Mouse (Mus musculus) heart, postnatal 36 days (tissue): ENCODE measurements at regions not wholly inside any gene's neighbourhood (a gene's known extent, or its start where the extent isn't known, plus 50 kb on each side); places are given as distances from the start of the nearest gene placed in this dataset.

ENCODE experiments used
- DNase-seq, 2 experiments: peaks; one replicate each; pipeline ENCODE4 v3.0.0; 2021 to 2022
- intact Hi-C: fragments of 180-260 bp; cut with DNase I; formaldehyde crosslinking; loops from one replicate; pipeline ENCODE4 v1.15.1; 2025

DNA sequence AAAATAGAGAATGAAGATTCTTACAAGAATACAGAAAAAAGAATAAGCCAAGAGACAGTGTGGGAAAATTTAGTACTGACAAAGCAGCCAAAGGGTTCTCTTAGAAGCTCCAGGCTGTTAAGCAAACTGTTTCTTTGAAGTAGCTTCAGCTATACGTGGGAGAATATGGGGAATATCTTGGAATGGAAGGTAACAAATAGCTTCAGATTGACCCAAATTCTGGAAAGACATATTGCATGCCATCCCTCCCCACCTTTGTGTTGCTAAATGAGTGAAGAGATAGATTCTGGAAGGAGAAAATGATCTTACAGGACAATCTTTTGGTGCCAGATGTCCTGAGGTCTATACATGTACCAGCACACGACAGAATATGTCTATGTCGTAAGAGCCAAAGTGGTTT, 591.9 kb upstream of the Cdh6 start:
- DNase-seq = no peak
- intact Hi-C loops = no loop called here

- no peak for DNase-seq
- intact Hi-C loops = no loop called here
These were observed 591.1 kb upstream of the Cdh6 start for GRCm38 (mm10) chr15:13764587-13764986.

DNA sequence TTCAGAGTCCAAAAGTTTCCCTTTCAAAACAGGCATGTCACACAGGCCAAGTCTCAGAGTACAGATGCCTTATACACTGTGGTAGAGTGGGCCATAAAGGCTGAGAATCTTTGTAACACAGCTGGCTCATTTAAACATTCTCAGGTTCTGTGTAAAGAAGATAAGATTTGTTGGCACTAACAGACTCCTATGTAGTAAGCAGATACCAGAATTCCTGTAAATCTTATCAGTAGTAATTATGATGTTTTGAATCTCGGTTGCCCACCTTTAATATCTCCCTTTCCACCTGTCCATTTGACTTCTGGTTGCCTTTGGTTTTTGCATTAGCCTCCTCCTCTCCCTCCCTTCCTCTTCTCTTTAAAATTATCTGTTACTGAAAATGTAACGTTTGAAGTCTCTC, 573.1 kb upstream of the Cdh6 start:
- intact Hi-C loops = no loop called here
- no peak for DNase-seq

DNA sequence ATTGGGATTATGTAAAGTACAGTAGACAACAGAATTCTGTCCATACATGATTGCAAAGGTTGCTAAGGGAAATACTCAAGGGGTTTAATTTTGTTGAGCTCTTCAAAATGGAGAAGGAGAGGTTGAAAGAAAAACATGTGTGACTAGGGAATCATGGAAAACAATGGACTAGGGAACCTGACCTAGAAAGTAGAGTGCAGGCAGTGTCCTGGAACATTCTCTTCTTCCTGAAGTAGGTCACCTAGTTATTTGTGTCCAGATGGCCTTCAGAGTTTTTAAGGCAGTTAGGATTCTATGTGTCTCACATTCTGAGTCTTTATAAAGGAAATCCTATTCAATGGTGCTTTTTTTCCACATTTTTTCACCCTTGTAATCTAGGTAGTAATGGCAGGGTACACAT, 532.8 kb upstream of the Cdh6 start:
- no peak for DNase-seq
- intact Hi-C loops = no loop called here

GRCm38 (mm10) chr15:13705187-13705586, 531.7 kb upstream of the Cdh6 start:
- DNase-seq = no peak
- intact Hi-C loops = no loop called here

- no peak for DNase-seq
- intact Hi-C loops = no loop called here
These were observed 494.7 kb upstream of the Cdh6 start for GRCm38 (mm10) chr15:13668193-13668592.

- DNase-seq = no peak
- intact Hi-C loops = no loop called here
These were observed 493.8 kb upstream of the Cdh6 start for GRCm38 (mm10) chr15:13667278-13667677.

DNA sequence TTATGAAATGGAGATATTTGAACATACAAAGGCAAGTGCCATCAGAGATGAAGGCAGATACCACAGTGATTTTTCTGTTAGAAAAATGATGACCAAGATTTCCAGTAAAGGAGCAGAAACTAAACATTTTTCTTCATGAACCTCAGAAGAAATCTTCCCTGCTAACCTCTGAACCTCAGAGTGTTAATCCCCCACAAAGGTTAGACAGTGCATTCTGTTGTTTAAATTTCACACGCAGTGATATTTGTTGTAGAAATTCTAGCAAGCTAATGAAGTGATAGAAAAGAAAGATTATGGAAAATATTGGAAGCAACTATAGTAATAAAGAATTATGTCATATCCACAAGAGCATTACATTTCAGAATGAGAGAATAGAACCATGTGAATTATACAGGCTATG, 488.8 kb upstream of the Cdh6 start:
- DNase-seq = no peak
- intact Hi-C loops = no loop called here

DNA sequence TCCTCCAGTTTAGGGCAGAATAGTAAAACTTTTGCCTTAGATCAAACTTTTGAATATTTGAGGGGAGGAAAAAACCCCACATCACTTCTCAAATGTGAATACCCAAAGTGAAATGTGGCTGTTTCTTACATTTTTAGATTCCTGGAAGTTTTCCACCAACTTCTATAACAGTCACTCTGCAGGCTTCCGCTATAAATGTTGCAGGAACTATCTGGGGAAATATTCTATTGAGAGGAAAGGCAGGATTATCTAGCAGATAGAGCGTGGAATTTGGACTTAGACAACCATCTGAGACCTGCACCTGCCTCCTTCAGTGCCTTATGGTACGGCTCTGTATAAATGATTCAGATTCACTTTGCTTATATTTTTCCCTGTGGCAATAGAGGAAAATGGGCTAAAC, 481.6 kb upstream of the Cdh6 start:
- intact Hi-C loops = no loop called here
- DNase-seq = no peak

DNA sequence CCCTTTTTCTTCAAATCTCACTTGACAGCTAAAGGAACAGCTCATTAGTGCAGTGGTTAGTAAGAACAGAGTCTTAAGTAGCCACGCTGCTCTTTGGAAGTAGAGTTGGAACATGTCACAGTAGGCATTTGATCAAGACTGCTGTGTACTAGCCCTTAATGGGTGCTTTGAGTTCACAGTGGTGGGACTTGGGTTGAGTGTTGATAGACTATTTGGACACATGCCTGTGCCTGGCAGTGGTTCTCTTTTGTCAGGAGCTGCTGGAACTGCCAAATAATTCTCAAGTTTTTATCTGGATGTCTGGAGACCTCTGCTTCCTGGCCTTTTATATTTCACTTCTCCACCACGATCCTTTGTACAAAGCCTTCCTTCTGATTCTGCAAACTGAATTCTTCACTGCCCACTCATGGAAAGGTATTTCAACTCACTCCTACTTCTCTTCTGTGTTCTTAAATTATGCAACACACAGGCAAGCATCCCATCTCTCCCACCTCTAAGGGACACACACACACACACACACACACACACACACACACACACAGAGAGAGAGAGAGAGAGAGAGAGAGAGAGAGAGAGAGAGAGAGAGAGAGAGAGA, 462.0 kb upstream of the Cdh6 start:
- intact Hi-C loops = no loop called here
- peak; percentile 9 to 13 for DNase-seq

DNA sequence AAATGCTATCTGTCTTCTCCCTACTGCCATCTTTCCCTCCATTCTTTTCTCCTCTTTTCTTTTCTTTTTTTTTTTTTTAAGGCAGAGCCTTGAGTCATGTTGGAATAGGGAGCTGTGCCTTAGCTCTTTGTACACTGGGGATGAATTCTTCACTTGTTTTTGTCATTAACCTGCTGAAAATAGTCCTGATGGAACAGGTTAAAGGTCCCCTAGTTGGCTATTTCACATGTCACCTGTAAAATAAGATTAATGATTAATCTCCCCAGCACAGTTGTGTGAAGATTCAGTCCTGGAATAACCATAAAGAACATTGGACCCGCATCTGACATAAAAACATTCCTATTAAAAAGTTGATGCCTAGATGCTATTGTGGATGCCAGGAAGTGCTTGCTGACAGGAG, 428.7 kb upstream of the Cdh6 start:
- intact Hi-C loops = no loop called here
- no peak for DNase-seq

DNA sequence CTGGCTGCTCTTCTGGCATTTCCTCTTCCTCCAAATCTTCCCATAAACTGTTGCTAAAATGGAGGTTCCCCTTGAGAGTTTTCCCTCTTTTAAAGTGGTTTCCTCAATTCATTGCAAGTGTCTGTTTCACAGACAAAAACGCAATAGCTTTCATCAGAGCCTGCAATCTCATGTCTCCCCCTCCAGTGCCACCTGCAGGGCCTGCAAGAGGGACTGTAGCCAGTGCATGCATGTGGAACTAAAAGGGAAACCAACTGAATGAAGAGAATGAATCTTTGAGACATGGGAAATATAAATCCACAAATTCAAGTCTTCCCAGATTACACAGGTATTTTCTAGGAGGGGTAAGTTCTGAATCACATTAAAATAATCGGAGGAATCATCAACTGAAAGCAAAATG, 424.4 kb upstream of the Cdh6 start:
- intact Hi-C loops = no loop called here
- DNase-seq = no peak

- DNase-seq = no peak
- intact Hi-C loops = no loop called here
These were observed 420.3 kb upstream of the Cdh6 start for GRCm38 (mm10) chr15:13593823-13594222.

GRCm38 (mm10) chr15:13590864-13591263, 417.4 kb upstream of the Cdh6 start:
- intact Hi-C loops = no loop called here
- DNase-seq = no peak

DNA sequence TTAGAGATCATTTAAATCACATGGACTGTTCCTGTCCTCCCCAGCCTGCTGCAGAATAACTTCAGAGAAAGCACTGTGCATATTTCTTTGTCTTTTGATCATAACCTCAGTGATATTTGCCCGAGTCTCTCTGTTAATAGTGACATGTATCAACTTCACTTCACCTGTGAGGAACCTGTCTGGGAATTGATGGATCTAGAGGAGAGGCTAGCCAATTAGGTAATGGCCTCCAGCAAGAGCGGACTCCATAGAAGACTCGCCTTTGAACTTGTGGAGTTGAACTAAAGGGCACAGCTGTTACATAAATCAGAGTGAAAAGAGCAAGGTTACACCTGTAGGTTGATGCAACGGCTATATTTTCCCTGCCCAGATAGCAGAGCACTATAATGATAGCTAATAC, 409.8 kb upstream of the Cdh6 start:
- intact Hi-C loops = no loop called here
- no peak for DNase-seq

GRCm38 (mm10) chr15:13582134-13582533, 408.7 kb upstream of the Cdh6 start:
- no peak for DNase-seq
- intact Hi-C loops = no loop called here

- no peak for DNase-seq
These were observed 400.1 kb upstream of the Cdh6 start for GRCm38 (mm10) chr15:13573621-13574020.

GRCm38 (mm10) chr15:13560920-13561319, 387.4 kb upstream of the Cdh6 start:
- DNase-seq = no peak
- intact Hi-C loops = no loop called here

More at GRCm38 (mm10) chr15:13573621-13574020, 400.1 kb upstream of the Cdh6 start:
- intact Hi-C loops = loop anchor here (10.0 kb wide), 1 partner anchor 289 kb away; no protein-coding TSS in a partner anchor

GRCm38 (mm10) chr15:13549207-13549837, 375.8 kb upstream of the Cdh6 start:
- intact Hi-C loops = no loop called here
- DNase-seq = no peak

GRCm38 (mm10) chr15:13540026-13540425, 366.6 kb upstream of the Cdh6 start:
- no peak for DNase-seq
- intact Hi-C loops = no loop called here

- intact Hi-C loops = no loop called here
These were observed 360.5 kb upstream of the Cdh6 start for GRCm38 (mm10) chr15:13534017-13534416.

GRCm38 (mm10) chr15:13529960-13530359, 356.5 kb upstream of the Cdh6 start:
- intact Hi-C loops = no loop called here
- DNase-seq = no peak

More at GRCm38 (mm10) chr15:13534017-13534416, 360.5 kb upstream of the Cdh6 start:
- no peak for DNase-seq

DNA sequence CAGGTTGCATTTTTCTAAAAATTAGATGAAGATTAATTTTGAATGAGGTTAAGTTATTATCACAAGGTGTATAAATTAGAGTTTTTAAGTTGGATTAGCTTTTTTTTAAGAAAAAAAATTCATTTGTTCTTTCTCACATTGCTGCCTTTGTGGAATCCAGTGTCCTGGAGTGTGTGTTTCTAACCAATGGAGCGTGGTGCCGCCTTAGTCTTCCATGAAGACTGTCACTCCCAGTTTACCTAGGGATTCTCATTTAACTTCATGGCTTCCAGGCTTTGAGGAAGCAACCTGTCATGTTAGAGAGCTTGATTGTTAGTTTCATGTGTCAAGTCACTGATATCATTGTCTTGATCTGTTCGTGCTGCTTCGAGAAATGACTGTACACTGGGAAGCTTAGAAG, 355.6 kb upstream of the Cdh6 start:
- no peak for DNase-seq

More for the DNA sequence above, 355.6 kb upstream of the Cdh6 start:
- intact Hi-C loops = no loop called here
